Mouse (Mus musculus) brain, embryonic 14.5 days (tissue): Measurements from ENCODE around the gene Ablim1.

Experiments
- CTCF ChIP-seq: fragments of 200-500 bp; IDR thresholded peaks from 2 replicates; pipeline ENCODE4 v1.5.1; 2012; ENCODE audit warnings: inconsistent platforms, mild to moderate bottlenecking, moderate library complexity, borderline replicate concordance; ENCODE audit not compliant: insufficient read depth, insufficient read length; ENCODE audit errors: extremely low read depth
- POLR2A ChIP-seq: fragments of 200-500 bp; IDR thresholded peaks from 2 replicates; pipeline ENCODE4 v1.6.1; 2012; ENCODE audit warnings: mild to moderate bottlenecking, inconsistent platforms, borderline replicate concordance; ENCODE audit not compliant: poor library complexity, insufficient read depth, insufficient read length, severe bottlenecking; ENCODE audit errors: extremely low read depth

- TF ChIP-seq CTCF (no peak), POLR2A (no peak)
Observed at GRCm38 (mm10) chr19:57210924-57211323, 103.8 kb downstream of the Ablim1 start.
